Mouse (Mus musculus): ENCODE measurements around the gene Riok1.

GRCm38 (mm10) chr13:38080725-38081124, 43.9 kb downstream of the Riok1 start:
- TF ChIP-seq POLR2A (IDR thresholded peaks at IDR 0.05; ENCODE audit: insufficient read depth, low read depth, low read length) (no peak), EP300 (IDR thresholded peaks at IDR 0.05; ENCODE audit: insufficient read depth, low read depth, low read length) (no peak)
